Mouse (Mus musculus) kidney, adult 2 months (tissue): ENCODE measurements around the gene Trim2.

Experiments used
- CTCF ChIP-seq: fragments of 200-500 bp; conservative IDR thresholded peaks from 2 replicates; pipeline ENCODE4 v1.5.1; 2011; ENCODE audit warnings: low read depth, mild to moderate bottlenecking, control low read depth, low read length, moderate library complexity, mixed read lengths; ENCODE audit not compliant: insufficient read depth, insufficient read length
- POLR2A ChIP-seq: fragments of 200-500 bp; IDR thresholded peaks from one replicate; pipeline ENCODE4 v1.6.1; 2011; ENCODE audit warnings: low read depth, low read length, control low read depth

- TF ChIP-seq POLR2A (no peak), CTCF (peak; percentile 54)
Observed at GRCm38 (mm10) chr3:84304339-84305009, 2.2 kb downstream of the Trim2 start.
